Mouse (Mus musculus) T-helper 17 cell (primary cell): ENCODE results near the gene Bcl7b.

ENCODE experiments used
- in situ Hi-C, 2 experiments: fragments of 300-600 bp; cut with MboI, MseI; formaldehyde crosslinking; loops; 1 replicate in 1 of 2; 2 replicates in 1 of 2; pipeline ENCODE4 v1.15.1; 2025; ENCODE audit warnings: high pct_unique_total_duplicates in 2 of 2

Bcl7b gene

GRCm38 (mm10) chr5:135208197-135208596 is 40.1 kb downstream of the Bcl7b start:
- in situ Hi-C loops = no loop called here

GRCm38 (mm10) chr5:135216871-135217270 is 48.8 kb downstream of the Bcl7b start:
- in situ Hi-C loops = no loop called here

- in situ Hi-C loops = loop anchor here in 1 of 2 experiments (10.0 kb wide), 1 partner anchor 154 kb away; no protein-coding TSS in a partner anchor
Observed at GRCm38 (mm10) chr5:135220941-135221340, 52.9 kb downstream of the Bcl7b start.

- in situ Hi-C loops = loop anchor here in 1 of 2 experiments (10.0 kb wide), 1 partner anchor 153 kb away; no protein-coding TSS in a partner anchor
Observed at GRCm38 (mm10) chr5:135222066-135222465, 54.0 kb downstream of the Bcl7b start.

- in situ Hi-C loops = loop anchor here in 1 of 2 experiments (10.0 kb wide), 1 partner anchor 151 kb away; no protein-coding TSS in a partner anchor
Observed at GRCm38 (mm10) chr5:135224169-135224568, 56.1 kb downstream of the Bcl7b start.

- in situ Hi-C loops = loop anchor here in 1 of 2 experiments (10.0 kb wide), 1 partner anchor 149 kb away; no protein-coding TSS in a partner anchor
Observed at GRCm38 (mm10) chr5:135225879-135226278, 57.8 kb downstream of the Bcl7b start.

GRCm38 (mm10) chr5:135230186-135230585 is 62.1 kb downstream of the Bcl7b start:
- in situ Hi-C loops = no loop called here
